Mouse (Mus musculus): Measurements from ENCODE around the gene 2310030G06Rik.

2310030G06Rik gene

DNA sequence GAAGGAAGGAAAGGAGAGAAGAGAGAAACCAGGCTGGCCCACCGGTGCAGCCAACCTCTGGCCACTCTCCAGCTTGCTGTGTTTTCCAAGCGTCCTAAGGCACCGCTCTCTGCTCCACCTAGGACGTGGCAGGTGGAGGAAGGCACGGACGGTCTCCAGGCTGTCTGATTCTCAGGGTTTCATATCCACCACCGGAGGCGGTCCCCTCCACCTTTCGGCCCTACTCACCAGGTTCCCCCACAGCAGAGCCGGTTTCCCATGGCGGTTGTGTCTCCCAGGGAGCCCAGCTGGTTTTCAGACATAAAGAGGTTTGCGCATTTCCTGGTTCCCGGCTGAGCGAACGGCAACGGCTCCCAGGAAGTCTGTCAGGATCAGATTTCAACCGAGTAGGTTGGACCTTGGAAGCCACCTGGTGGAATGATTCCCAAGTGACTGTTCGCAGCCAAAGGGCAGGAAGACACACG lies at the start of gene 2310030G06Rik:
Gene 2310030G06Rik (minus strand): TSS at position 323 of the 464 bp plus-strand sequence.
- DNase-seq (ENCODE audit: low spot score in 2 of 2) = no peak

- no peak for DNase-seq (ENCODE audit: low spot score in 2 of 2)
Observed at GRCm38 (mm10) chr9:50795266-50795665, 48.9 kb upstream of the 2310030G06Rik start.

DNA sequence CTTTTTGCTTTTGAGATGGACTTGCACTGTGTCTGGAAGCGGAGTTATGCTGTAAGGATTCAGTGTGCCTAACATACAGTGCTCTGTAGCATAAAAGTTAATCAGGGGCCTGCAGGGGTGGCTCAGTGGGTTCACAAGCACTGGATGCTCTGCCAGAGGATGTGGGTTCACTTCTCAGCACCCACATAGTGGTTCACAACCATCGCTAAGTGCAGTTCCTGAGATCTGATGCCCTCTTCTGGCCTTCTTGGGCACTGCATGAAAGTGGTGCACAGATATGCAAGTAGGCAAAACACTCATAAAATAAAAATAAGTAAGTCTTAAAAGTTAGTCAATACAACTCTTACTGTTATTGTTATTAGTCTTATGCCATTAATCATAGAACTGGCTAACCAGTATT lies 35.8 kb upstream of the 2310030G06Rik start:
- peak in 1 of 2 experiments; percentile 21 for DNase-seq (ENCODE audit: low spot score in 2 of 2)

GRCm38 (mm10) chr9:50776162-50776760 lies 29.9 kb upstream of the 2310030G06Rik start:
- no peak for DNase-seq (ENCODE audit: low spot score in 2 of 2)

- no peak for DNase-seq (ENCODE audit: low spot score in 2 of 2)
Observed at GRCm38 (mm10) chr9:50775662-50776126, 29.4 kb upstream of the 2310030G06Rik start.

DNA sequence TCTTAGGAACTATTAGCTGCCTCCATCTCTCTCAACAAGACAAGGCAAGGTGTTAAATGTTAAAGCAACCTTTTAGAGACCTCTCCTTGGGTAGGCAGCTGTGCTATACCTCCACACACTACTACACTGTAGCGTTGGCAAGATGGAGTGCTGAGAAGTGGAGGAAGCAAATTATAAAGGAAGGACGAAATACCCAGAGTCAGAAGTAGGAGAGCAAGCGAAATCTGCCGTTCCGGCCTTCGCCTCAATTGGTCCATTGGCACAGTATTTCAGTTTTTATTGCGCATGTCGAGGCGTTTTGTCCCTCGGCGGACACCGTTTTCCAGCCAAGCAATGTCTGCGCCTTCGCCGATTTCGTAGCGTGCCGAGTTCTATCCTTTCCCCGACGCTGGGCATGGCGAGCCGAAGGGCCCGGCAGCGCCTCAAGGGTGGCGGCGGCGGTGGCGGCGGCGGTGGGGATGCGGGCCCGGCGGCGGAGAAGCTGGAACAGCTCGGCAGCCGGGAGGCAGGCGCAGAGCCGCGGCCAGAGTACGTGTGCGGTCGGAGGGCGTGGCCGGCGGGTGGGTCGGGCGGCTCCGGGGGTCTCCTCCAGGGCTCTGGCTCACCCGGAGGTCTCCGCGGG lies 28.8 kb upstream of the 2310030G06Rik start, which contains the start of the genes Alg9 and 1110032A03Rik:
Gene Alg9 (plus strand): TSS at position 29 of the 622 bp plus-strand sequence.
Gene 1110032A03Rik (minus strand): TSS at position 530 of the 622 bp plus-strand sequence.
- peak; percentile 78 to 84 for DNase-seq (ENCODE audit: low spot score in 2 of 2)

GRCm38 (mm10) chr9:50774026-50774462 lies 27.7 kb upstream of the 2310030G06Rik start:
- DNase-seq (ENCODE audit: low spot score in 2 of 2) = no peak

DNA sequence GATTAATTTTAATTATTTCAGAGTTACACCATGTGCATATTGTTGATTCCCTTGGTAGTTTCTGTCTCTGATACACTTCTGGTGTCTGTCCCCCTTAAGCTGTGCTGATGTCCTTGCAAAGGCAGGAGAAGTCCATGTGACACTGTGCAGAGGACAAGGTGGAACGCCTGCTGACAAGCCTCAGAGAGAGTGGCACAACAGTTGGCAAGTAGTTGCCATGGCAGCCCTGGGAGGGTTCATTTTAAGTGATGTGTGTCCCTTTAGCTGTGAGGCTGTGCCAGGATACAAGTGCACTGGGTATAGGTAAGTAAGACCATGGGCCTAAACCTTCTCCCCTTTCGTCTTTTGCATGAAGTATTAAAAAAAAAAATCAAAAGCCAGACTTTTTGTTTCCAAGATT lies 23.7 kb upstream of the 2310030G06Rik start:
- no peak for DNase-seq (ENCODE audit: low spot score in 2 of 2)

DNA sequence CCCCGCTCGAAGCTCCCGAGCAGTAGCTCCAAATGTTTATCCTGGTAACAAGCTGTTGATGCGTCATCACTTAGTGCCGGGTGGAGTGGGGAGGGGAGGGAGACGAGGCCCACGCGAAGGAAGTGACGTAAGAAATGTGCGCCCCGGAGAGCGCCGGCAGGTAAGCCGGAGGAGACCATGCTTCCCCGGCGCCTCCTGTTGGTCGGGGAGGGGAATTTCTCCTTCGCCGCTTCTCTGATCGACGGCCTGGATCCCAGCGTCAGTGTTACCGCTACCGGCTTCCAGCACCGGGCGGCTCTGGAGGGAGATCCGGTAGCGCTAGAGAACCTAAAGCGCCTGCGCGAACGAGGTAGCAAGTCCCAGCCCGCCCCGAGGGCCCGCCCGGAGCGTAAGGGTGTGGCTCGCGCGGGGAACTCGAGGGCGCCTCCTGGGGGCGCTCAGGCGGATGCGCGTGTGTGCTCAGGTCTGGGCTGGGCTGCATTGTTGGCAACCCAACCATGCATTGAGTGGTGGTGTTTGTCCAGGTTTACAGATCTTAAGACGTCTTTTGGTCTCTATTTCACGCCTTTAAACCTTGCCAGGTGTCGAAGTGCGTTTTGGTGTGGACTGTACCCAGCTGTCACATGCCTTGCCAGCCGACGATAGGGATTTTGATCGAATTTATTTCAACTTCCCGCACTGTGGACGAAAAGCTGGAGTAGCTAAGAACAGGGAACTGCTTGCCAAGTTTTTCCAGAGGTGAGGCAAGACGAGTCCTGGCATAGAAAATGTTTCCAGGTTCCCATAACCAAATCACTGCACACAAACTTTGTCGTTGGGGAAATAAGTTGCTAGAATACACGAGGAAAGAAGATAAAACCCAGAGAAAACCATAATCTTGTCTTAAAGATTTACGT lies 22.0 kb upstream of the 2310030G06Rik start, which contains the start of gene Fdxacb1:
Gene Fdxacb1 (plus strand): TSS at position 130 of the 896 bp plus-strand sequence.
- peak; percentile 97 to 98 for DNase-seq (ENCODE audit: low spot score in 2 of 2)

GRCm38 (mm10) chr9:50767531-50768106 lies 21.3 kb upstream of the 2310030G06Rik start:
- no peak for DNase-seq (ENCODE audit: low spot score in 2 of 2)

DNA sequence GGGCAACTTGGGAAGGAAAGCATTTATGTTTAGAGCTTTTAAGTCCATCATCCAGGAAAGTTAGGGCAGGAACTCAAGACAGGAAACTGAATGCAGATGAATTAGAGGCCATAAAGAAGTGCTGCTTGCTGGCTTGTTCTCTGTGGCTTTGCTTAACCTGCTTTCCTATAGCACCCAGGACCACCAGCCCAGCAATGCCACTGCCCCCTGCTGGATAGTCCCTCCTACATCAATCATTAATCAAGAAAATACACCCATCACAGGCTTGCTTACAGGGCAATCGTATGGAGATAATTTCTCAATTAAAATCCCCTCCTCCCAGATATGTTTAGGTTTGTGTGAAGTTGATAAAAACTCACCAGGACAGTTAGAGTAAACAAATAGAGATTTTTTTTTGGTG lies 17.0 kb upstream of the 2310030G06Rik start:
- DNase-seq (ENCODE audit: low spot score in 2 of 2) = no peak

DNA sequence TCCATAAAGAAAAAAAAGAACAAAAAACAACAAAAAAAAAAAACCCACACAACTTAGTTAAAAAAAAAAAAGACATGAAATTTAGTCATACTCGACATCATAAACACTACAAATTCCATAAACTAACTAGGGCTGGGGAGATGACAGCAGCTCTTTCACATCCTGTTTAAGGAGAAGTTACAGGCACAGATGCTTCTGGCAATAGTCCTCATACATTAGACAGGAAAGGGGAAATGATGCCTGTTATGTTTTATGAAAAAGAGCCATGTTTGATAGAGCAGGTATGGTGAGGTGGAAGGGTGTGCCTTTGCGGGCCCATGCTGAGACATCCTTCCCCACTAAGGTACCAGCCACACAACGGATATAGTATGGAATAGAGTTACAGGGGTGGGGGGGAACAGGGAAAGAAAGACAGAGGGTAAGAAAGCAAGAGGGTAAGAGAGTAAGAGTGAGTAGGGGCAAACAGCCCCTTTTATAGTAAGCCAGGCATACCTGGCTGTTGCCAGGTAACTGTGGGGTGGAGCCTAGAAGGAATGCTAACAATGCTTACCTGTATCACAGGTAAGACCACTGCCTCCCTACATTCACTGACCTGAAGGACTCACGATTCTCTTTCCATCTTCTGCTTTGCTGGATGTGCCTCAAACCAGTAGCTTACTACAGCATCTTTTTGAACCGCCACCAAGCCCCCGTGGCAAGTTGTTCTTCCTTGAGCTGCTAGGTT lies 15.3 kb upstream of the 2310030G06Rik start:
- no peak for DNase-seq (ENCODE audit: low spot score in 2 of 2)

DNA sequence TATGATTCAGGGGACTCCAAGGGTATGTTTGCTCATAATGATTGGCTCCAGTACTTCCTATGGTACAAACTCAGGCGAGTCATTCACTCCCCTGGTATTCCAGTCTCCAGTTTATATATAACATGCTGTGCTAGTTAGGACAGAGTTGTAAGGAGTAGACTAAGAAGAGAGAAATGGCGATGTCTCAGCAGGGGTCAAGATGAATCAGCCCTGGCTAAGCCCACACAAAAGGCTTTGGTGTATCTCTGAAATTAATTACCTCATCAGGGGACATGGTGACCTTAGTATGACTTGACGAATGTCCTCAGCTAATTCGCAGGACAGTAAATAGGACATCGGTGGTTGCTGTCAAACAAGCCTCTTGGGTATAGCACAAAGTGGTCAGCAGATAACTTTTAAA lies 10.4 kb upstream of the 2310030G06Rik start:
- no peak for DNase-seq (ENCODE audit: low spot score in 2 of 2)

DNA sequence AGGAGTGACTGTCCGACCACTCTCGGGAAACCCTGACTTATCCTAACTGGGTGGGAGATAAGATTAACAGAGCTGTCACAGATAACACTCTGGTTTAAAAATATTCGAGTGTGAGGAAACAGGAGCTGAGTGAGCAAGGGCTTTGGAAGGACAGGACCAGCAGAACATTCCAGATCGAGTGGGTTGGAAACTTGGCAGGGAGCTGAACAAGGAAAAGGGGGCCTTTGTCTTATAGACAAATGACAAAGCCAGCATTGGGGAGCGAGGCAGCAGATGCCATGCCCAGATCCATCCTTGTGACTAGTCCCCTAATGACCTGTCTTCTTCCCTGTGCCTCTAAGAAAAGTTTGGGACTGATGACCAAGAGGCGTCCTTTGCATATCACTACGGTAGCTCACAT lies 7.6 kb upstream of the 2310030G06Rik start:
- DNase-seq (ENCODE audit: low spot score in 2 of 2) = no peak

DNA sequence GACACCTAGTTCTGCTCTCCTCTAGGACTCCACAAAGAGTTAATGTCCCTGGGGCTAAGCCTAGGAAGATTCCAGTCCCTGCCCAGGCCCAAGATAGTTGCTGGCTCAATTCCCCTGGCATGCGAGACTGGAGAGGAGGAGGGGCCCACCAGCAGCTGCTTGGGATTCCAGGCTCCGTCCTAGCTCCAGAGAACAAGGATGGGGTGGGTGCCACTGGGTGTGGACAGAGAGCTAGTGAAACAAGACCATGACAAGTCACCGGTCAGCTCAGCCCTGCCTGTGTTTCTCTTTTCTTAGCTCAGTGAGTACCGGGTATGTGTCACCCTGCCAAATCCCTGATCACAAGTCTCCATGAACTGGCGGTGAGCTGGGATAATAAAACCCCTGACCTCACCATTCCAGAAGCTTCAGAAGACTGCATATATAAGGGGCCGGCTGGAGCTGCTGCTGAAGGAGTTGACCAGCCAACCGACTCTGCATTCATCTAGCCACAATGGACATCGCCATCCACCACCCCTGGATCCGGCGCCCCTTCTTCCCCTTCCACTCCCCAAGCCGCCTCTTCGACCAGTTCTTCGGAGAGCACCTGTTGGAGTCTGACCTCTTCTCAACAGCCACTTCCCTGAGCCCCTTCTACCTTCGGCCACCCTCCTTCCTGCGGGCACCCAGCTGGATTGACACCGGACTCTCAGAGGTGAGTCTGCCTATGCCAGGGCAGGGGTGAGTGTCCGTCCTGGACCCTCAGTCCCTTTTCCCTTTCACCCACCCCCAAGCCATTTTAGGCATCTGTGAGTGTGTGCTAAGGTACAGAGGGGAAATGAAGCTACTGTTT lies 6.7 kb upstream of the 2310030G06Rik start:
- DNase-seq (ENCODE audit: low spot score in 2 of 2) = no peak

DNA sequence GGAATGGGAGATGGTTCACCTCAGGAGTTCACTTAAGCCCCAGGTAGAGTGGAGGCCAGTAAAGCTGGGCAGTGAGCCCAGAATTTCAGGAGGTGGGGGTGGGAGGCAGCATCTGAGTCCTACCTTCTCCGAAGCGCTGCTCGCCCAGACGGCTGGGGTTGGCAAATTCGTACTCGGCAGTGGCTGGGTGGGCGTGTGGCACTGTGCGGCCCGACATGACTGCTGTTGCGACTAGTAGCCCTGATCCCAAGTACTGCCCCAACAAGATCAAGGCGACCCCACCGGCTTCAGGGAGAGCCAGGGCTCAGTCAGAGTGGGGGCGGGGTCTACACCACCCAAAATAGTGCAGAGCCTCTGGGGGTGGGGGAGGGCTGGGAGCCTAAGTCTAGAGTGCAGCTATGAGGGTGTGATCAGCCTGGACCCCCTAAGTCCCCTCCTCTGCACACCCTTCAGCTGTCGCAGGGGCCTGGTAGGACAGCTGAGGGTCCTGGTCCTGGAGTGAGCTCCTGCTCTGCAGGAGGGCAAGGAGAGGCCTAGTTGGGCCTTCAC lies 5.8 kb upstream of the 2310030G06Rik start, which contains the start of gene Hspb2:
Gene Hspb2 (minus strand): TSS at position 301 of the 549 bp plus-strand sequence.
- no peak for DNase-seq (ENCODE audit: low spot score in 2 of 2)

DNA sequence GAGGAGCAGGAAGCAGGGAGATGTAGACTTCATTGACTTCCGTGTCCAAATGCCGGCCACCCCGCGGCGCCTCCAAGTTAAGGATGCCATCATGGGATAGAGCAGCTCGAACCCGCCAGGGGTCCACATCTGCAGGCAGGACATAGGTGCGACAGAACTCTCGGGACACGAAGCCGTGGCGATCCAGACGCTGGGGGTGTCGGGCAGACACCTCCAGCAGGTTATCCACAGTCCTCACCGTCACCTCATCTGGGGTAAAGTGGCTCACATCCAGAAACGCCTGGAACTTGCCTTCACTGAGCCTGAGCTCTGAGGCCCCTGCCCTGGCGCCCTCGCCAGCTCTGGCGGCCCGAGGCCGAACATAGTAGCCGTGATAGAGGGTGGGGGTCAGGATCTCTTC lies 5.0 kb upstream of the 2310030G06Rik start, which contains the start of gene Cryab:
Gene Cryab (plus strand): TSS at position 3 of the 400 bp plus-strand sequence.
- DNase-seq (ENCODE audit: low spot score in 2 of 2) = no peak

DNA sequence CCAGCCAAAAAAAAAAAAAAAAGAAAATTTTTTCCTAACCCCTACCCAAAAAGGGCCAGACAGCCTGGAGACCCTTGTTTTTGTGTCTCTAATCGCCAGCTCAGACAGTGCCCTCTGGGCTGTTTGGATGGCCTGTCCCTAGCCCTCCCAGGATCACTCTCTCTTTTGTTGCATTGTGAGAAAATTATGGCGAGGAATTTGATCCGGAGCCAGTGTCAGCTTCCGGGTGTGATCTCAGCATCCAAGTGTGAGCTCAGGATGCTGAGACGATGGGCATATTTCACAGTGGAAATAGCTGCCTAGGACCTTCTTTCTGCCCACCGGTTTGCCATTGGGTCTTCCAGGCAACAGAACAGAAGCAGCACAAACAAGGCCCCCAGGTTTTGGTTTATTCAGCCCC lies 4.4 kb upstream of the 2310030G06Rik start:
- DNase-seq (ENCODE audit: low spot score in 2 of 2) = no peak

DNA sequence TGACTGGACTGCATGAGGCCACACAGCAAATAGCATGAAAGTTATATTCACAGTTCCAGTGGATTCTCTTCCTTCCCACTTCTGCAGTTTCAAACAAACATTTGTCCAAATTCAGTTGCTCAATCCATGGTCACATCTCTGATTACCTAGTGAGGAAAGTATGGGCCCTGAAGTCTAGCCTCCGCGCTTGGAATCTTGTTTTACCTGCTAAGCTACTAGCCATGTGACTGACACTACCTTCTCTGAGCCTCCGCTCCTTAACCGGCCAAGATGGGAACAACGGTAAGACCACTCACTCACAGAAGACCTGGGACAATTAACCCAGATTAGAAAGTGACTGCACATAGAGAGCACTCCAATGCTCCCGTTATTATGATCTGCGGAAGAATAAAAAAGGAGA lies 530 bp downstream of the 2310030G06Rik start:
- no peak for DNase-seq (ENCODE audit: low spot score in 2 of 2)
